Mouse (Mus musculus) heart, embryonic 12.5 days (tissue): ENCODE data around the gene Rad50. TPM values are rescaled to one million over a fixed set of nuclear protein-coding genes. Genes with fewer than 3 reads are reported as not detected.

Experiments used
- ATAC-seq: fragments of 200-750 bp; cut with Nextera tagmentation; 2 replicates; pipeline ENCODE4 v1.8.0; 2017; ENCODE audit warnings: moderate TSS enrichment, moderate library complexity; ENCODE audit not compliant: insufficient number of reproducible peaks, low FRiP score
- H3K27ac ChIP-seq: fragments of 300-500 bp; sonication (generic); 2 replicates; pipeline ENCODE4 v1.5.1; 2016; ENCODE audit warnings: mild to moderate bottlenecking, moderate library complexity; ENCODE audit not compliant: poor library complexity, severe bottlenecking
- H3K27me3 ChIP-seq: fragments of 300-500 bp; sonication (generic); replicated peaks from 2 replicates; pipeline ENCODE4 v1.6.1; 2016; ENCODE audit warnings: mild to moderate bottlenecking, moderate library complexity
- H3K36me3 ChIP-seq: fragments of 300-500 bp; sonication (generic); 2 replicates; pipeline ENCODE4 v1.6.1; 2016; ENCODE audit warnings: mild to moderate bottlenecking, moderate library complexity
- H3K4me1 ChIP-seq: fragments of 300-500 bp; sonication (generic); replicated peaks from 2 replicates; pipeline ENCODE4 v1.6.1; 2016; ENCODE audit warnings: mild to moderate bottlenecking
- H3K4me2 ChIP-seq: fragments of 300-500 bp; sonication (generic); 2 replicates; pipeline ENCODE4 v1.6.1; 2016; ENCODE audit warnings: mild to moderate bottlenecking, moderate library complexity
- H3K4me3 ChIP-seq: fragments of 300-500 bp; sonication (generic); 2 replicates; pipeline ENCODE4 v1.5.1; 2016; ENCODE audit warnings: mild to moderate bottlenecking
- H3K9ac ChIP-seq: fragments of 300-500 bp; sonication (generic); 2 replicates; pipeline ENCODE4 v1.6.1; 2016; ENCODE audit warnings: mild to moderate bottlenecking, moderate library complexity
- H3K9me3 ChIP-seq: fragments of 300-500 bp; sonication (generic); replicated peaks from 2 replicates; pipeline ENCODE4 v1.6.1; 2016; ENCODE audit warnings: mild to moderate bottlenecking, moderate library complexity
- WGBS: fragments of 180-500 bp; shearing (Covaris S2); methylation state at CpG from one replicate; pipeline ENCODE4 v1.1.7; 2016; 5-methylcytosine and 5-hydroxymethylcytosine counted together
- polyA plus RNA-seq: library from polyadenylated mRNA; unstranded; fragments of >200 nt; fragmentation: Nextera tagmentation; extraction: Ambion mirVana; gene quantifications from 2 replicates; pipeline ENCODE4 v1.2.1, GENCODE M21; 2016

Rad50 gene
- 24.0 and 25.6 TPM in 2 replicates for polyA plus RNA-seq

GRCm38 (mm10) chr11:53706934-53707717, at the start of gene Rad50:
Rad50 (minus strand) TSS chr11:53707319.
- Histone ChIP-seq H3K27me3 (no peaks in the 10 kb centered on the region), H3K4me1 (peaks cover 8% of the 10 kb centered on the region), H3K27ac (peak within 1 kb of the TSS; percentile 73), H3K4me3 (peak within 1 kb of the TSS; percentile 83), H3K9me3 (no peaks in the 10 kb centered on the region), H3K36me3 (peaks cover 10% of the 10 kb centered on the region; the same call in 1 of the 2 replicates), H3K4me2 (peak within 1 kb of the TSS; percentile 87), H3K9ac (peak within 1 kb of the TSS; percentile 87)
- 4% methylated on average over 55 of the region's 55 CpGs for WGBS
- peak; percentile 99 for ATAC-seq

GRCm38 (mm10) chr11:53755011-53755595, 48.0 kb upstream of the Rad50 start:
- WGBS, result 78% methylated on average over 12 of the region's 12 CpGs
- no peak for ATAC-seq

DNA sequence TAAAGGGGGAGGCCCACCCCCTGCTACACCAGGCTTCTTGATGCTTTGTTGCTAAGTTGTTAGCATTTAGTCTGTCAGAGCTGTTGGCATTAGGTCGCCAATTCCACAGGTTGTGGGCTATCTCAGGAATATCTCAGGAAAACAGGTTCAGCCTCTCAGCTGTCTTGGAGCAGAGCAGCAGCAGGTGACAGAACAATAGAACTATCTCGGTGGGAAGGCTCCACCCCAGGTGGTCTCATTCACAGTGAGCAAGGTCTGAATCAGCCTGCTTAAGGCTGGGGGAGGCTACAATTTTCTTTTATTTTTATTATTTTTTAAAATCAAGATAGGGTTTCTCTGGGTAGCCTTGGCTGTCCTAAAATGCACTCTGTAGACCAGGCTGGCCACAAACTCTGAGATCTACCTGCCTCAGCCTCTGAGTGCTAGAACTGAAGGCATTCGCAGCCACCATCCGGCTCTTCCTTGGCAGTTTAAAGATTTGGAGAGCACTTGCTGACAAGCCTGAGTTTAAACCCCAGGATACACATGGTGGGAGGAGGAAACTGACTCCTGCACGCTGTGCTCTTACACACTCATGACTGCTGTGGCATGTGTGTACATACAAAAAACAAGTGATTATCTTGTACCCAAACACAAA, 42.7 kb upstream of the Rad50 start:
- H3K4me2 ChIP-seq, result no peak overlapping the region
- no peaks in the 10 kb centered on the region for H3K27me3 ChIP-seq
- H3K27ac ChIP-seq, result no peak overlapping the region
- WGBS, result 42% methylated on average over 5 of the region's 5 CpGs
- H3K4me3 ChIP-seq, result no peak overlapping the region
- ATAC-seq, result no peak
- no peaks in the 10 kb centered on the region for H3K36me3 ChIP-seq
- no peaks in the 10 kb centered on the region for H3K4me1 ChIP-seq
- no peak overlapping the region for H3K9ac ChIP-seq
- no peaks in the 10 kb centered on the region for H3K9me3 ChIP-seq

More at GRCm38 (mm10) chr11:53755011-53755595, 48.0 kb upstream of the Rad50 start:
- H3K9ac ChIP-seq, result no peak overlapping the region
- H3K36me3 ChIP-seq, result no peaks in the 10 kb centered on the region
- no peak overlapping the region for H3K27ac ChIP-seq
- H3K9me3 ChIP-seq, result no peaks in the 10 kb centered on the region
- no peaks in the 10 kb centered on the region for H3K27me3 ChIP-seq
- H3K4me1 ChIP-seq, result peaks cover 14% of the 10 kb centered on the region
- H3K4me3 ChIP-seq, result no peak overlapping the region
- H3K4me2 ChIP-seq, result no peak overlapping the region

DNA sequence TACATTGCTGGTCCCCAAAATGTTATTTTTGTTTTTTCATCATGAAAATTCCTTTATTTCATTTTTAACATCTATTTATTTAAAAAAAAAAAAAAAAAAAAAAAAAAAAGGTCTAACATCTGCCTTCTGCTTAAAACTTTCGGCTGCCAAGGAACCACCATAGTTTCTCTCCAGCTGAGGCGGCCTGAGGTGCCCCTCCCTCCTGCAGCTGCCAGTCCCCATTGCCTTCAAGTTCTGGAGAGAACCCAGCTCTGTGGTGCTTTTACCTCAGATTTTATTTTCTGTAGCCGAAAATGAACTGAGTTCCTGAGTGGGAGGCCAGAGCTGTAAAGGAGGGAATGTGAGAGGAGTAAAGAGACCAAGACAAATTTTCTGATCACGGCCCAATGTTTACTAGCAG, 42.2 kb upstream of the Rad50 start:
- no peaks in the 10 kb centered on the region for H3K9me3 ChIP-seq
- no peak overlapping the region for H3K27ac ChIP-seq
- H3K9ac ChIP-seq, result no peak overlapping the region
- no peak overlapping the region for H3K4me2 ChIP-seq
- H3K36me3 ChIP-seq, result no peaks in the 10 kb centered on the region
- no peaks in the 10 kb centered on the region for H3K27me3 ChIP-seq
- H3K4me1 ChIP-seq, result no peaks in the 10 kb centered on the region
- 72% methylated on average over 4 of the region's 4 CpGs for WGBS
- no peak overlapping the region for H3K4me3 ChIP-seq
- ATAC-seq, result no peak

- no peak for ATAC-seq
- H3K9ac ChIP-seq, result no peak overlapping the region
- 85% methylated on average over 6 of the region's 6 CpGs for WGBS
- H3K4me3 ChIP-seq, result no peak overlapping the region
- H3K27ac ChIP-seq, result no peak overlapping the region
- no peaks in the 10 kb centered on the region for H3K27me3 ChIP-seq
- no peaks in the 10 kb centered on the region for H3K4me1 ChIP-seq
- H3K4me2 ChIP-seq, result no peak overlapping the region
- H3K9me3 ChIP-seq, result no peaks in the 10 kb centered on the region
- no peaks in the 10 kb centered on the region for H3K36me3 ChIP-seq
These were observed 41.5 kb upstream of the Rad50 start for GRCm38 (mm10) chr11:53748614-53749013.

GRCm38 (mm10) chr11:53747985-53748384, 40.9 kb upstream of the Rad50 start:
- Histone ChIP-seq H3K9me3 (no peaks in the 10 kb centered on the region), H3K4me1 (no peaks in the 10 kb centered on the region), H3K4me3 (no peak overlapping the region), H3K9ac (no peak overlapping the region), H3K27ac (no peak overlapping the region), H3K36me3 (no peaks in the 10 kb centered on the region), H3K27me3 (no peaks in the 10 kb centered on the region), H3K4me2 (no peak overlapping the region)
- WGBS, result 86% methylated on average over 9 of the region's 9 CpGs
- ATAC-seq, result no peak

- Histone ChIP-seq H3K4me3 (no peak overlapping the region), H3K27me3 (no peaks in the 10 kb centered on the region), H3K36me3 (no peaks in the 10 kb centered on the region), H3K4me2 (no peak overlapping the region), H3K9ac (no peak overlapping the region), H3K9me3 (no peaks in the 10 kb centered on the region), H3K27ac (no peak overlapping the region), H3K4me1 (no peaks in the 10 kb centered on the region)
- ATAC-seq, result no peak
- WGBS, result 86% methylated on average over 2 of the region's 2 CpGs
These were observed 38.1 kb upstream of the Rad50 start for GRCm38 (mm10) chr11:53745260-53745659.

DNA sequence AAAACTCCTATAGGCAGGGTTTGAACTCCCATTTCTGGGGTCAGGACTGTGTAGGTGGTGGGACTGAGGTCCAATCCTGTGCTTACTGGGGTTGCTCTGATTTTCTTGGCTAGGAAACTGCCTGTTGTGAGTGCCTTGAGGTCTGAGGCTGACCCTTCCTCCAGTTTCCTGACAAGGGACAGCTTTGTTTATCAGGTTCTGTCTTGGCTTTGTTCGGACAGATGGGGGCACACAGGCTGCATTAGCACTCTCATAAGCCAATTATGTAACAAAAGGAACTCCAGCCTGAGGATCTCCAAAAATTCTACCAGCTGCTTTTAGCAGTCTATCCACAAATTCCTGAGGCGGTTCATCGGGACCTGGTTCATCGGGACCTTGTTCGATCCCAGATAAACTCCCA, 35.2 kb upstream of the Rad50 start:
- Histone ChIP-seq H3K27me3 (no peaks in the 10 kb centered on the region), H3K4me1 (no peaks in the 10 kb centered on the region), H3K27ac (no peak overlapping the region), H3K9ac (no peak overlapping the region), H3K4me3 (no peak overlapping the region), H3K9me3 (no peaks in the 10 kb centered on the region), H3K4me2 (no peak overlapping the region), H3K36me3 (no peaks in the 10 kb centered on the region)
- no peak for ATAC-seq
- 14% methylated on average over 5 of the region's 5 CpGs for WGBS

DNA sequence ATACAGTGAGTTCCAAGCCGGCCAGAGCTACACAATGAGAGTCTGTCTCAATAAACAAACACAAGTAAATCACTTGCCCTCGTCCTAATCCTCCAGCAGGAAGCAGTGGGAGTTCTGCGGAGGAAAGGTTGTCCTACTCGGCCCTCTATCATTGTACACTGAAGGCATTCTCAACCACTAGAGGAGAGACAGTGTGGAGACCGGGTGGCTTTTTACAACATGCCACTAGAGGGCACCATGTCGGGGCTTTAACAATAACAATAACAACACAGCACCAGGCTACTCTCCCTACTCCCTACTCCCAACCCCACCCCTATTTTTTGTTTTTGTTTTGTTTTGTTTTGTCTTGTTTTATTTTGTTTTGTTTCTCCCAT, 30.4 kb upstream of the Rad50 start:
- no peak overlapping the region for H3K4me2 ChIP-seq
- H3K9ac ChIP-seq, result no peak overlapping the region
- H3K27me3 ChIP-seq, result no peaks in the 10 kb centered on the region
- H3K36me3 ChIP-seq, result no peaks in the 10 kb centered on the region
- ATAC-seq, result peak; percentile 78; the same call in 1 of the 2 replicates
- no peak overlapping the region for H3K4me3 ChIP-seq
- H3K4me1 ChIP-seq, result no peaks in the 10 kb centered on the region
- H3K27ac ChIP-seq, result no peak overlapping the region
- H3K9me3 ChIP-seq, result no peaks in the 10 kb centered on the region
- WGBS, result 46% methylated on average over 6 of the region's 6 CpGs

DNA sequence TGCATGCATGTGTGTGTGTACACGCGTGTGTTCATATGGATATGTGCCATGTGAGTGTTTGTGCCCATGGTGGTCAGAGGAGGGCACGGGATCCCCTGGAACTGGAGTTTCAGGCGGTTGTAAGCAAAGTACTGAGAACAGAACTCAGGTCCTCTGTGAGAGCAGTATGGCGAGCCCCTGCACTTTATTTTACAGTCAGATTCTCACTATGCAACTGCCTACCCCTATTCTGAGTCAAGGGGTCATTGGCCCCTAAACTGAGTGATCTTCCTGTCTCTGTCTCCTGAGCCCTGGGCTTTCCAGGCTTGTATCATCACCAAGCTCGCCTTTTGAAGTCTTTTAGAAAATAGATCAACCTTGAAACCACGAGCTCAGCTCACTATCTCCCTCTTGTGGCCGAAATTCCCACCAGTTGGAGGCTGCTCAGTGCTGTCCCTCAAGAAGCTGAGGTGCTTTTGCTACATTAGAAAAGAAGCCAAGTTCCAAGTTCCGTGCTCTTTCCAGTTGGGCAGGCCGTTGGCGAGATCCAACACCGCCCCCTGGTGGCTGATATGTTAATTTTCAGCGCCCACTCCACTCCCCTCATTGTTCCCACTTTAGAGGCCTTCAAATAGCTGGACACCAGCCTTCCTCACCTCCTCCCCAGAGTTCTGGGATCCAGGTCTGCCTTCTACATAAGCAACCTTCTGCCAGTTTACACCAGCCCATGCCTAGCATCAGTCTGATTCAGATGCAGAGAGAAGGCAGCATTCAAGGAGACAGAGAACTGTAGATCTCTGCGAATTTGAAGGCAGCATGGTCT, 29.9 kb upstream of the Rad50 start:
- no peak overlapping the region for H3K4me2 ChIP-seq

More for the DNA sequence above, 29.9 kb upstream of the Rad50 start:
- Histone ChIP-seq H3K4me1 (no peaks in the 10 kb centered on the region), H3K27ac (no peak overlapping the region), H3K36me3 (no peaks in the 10 kb centered on the region), H3K9me3 (no peaks in the 10 kb centered on the region), H3K4me3 (no peak overlapping the region), H3K27me3 (no peaks in the 10 kb centered on the region), H3K9ac (no peak overlapping the region)
- WGBS, result 47% methylated on average over 14 of the region's 14 CpGs
- ATAC-seq, result peak; percentile 79
